Mouse (Mus musculus): ENCODE results near the gene Chsy1.

- TF ChIP-seq POLR2A (IDR thresholded peaks at IDR 0.05; ENCODE audit: borderline replicate concordance, insufficient read depth, low read length) (no peak), CTCF (IDR thresholded peaks at IDR 0.05; ENCODE audit: borderline replicate concordance, insufficient read depth, low read depth, low read length) (no peak)
Measured at GRCm38 (mm10) chr7:66128857-66129256, 19.5 kb downstream of the Chsy1 start.
